8 mouse cellular contexts compared by ENCODE assay signal in the genomic region with DNA sequence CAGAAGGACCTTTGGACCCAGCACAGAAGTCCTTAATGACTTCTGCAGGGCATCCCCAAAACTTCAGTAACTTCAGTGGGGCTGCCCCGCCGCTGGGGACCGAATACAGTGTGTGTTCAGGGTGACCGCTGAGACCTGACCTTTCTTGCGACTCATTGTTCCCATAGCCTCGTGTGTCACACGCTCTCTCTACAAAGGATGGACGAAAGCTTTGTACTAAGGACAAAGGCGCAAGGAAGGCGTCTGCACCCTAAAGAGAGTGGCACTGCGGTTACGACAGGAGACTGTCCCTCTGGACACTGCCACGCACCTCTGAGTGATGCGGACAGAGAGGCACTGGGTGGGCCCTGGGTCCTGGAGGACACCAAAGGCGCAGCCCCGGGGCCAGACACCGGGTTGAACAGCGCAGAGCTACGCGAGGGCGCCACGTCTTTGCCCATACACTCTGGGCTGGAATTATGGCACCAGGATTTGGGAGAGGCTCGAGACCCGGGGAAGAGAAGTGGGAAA. TPM values are rescaled to one million over a fixed set of nuclear protein-coding genes. Genes with fewer than 3 reads are reported as not detected.
DNase-seq lines count a peak whose midpoint lies in the region; ATAC-seq and TF ChIP-seq lines count a peak whose summit lies in the region.

No protein-coding gene starts in this region.

- H3K4me1 ChIP-seq in erythroblast, embryonic 14.5 days (ENCODE audit: control insufficient read depth) = peaks cover 68% of the 10 kb centered on the region
- peaks cover 54% of the 10 kb centered on the region for H3K4me1 ChIP-seq in embryonic facial prominence, embryonic 13.5 days
- peaks cover 45% of the 10 kb centered on the region for H3K4me1 ChIP-seq in hindbrain, embryonic 16.5 days (ENCODE audit: control insufficient read depth, insufficient read depth, low read depth, low read length)
- peaks cover 49% of the 10 kb centered on the region for H3K4me1 ChIP-seq in midbrain, embryonic 11.5 days (ENCODE audit: control insufficient read depth, insufficient read depth, low read length)

- WGBS in embryonic facial prominence, embryonic 13.5 days = 2% methylated on average over 24 of the region's 24 CpGs
- WGBS in hindbrain, embryonic 16.5 days = 1% methylated on average over 24 of the region's 24 CpGs
- WGBS in midbrain, embryonic 11.5 days = under 1% methylated on average over 24 of the region's 24 CpGs

- peak overlapping the region; percentile 85 for H3K4me3 ChIP-seq in erythroblast, embryonic 14.5 days (replicated peaks)
- H3K4me3 ChIP-seq in C2C12 (ENCODE audit: insufficient read depth, poor library complexity, severe bottlenecking) = peak overlapping the region; percentile 31
- H3K4me3 ChIP-seq in embryonic facial prominence, embryonic 13.5 days = peak overlapping the region; percentile 52
- H3K4me3 ChIP-seq in hindbrain, embryonic 16.5 days (ENCODE audit: low read length) = peak overlapping the region; percentile 46
- peak overlapping the region; percentile 62 for H3K4me3 ChIP-seq in midbrain, embryonic 11.5 days (ENCODE audit: low read depth, low read length)

- peaks cover 19% of the 10 kb centered on the region for H3K9me3 ChIP-seq in erythroblast, embryonic 14.5 days (ENCODE audit: control insufficient read depth, low read length)
- H3K9me3 ChIP-seq in embryonic facial prominence, embryonic 13.5 days = no peaks in the 10 kb centered on the region
- no peaks in the 10 kb centered on the region for H3K9me3 ChIP-seq in hindbrain, embryonic 16.5 days (ENCODE audit: control insufficient read depth, low read length)
- H3K9me3 ChIP-seq in midbrain, embryonic 11.5 days (ENCODE audit: control insufficient read depth, low read length) = no peaks in the 10 kb centered on the region

- no peaks in the 10 kb centered on the region for H3K79me2 ChIP-seq in C2C12 (ENCODE audit: control insufficient read depth, insufficient read depth)

- no peak for ATAC-seq in erythroblast, adult 5-6 weeks (replicated peaks; ENCODE audit: low FRiP score, poor library complexity, severe bottlenecking)
- ATAC-seq in embryonic facial prominence, embryonic 13.5 days (ENCODE audit: insufficient number of reproducible peaks, insufficient read depth, low FRiP score, low TSS enrichment, low read depth) = no peak
- ATAC-seq in hindbrain, embryonic 16.5 days = peak; percentile 8
- peak; percentile 33 for ATAC-seq in midbrain, embryonic 11.5 days (ENCODE audit: low FRiP score)

- H3K9ac ChIP-seq in embryonic facial prominence, embryonic 13.5 days = peak overlapping the region; percentile 74
- peak overlapping the region; percentile 73 for H3K9ac ChIP-seq in hindbrain, embryonic 16.5 days (ENCODE audit: low read depth, low read length)
- H3K9ac ChIP-seq in midbrain, embryonic 11.5 days (ENCODE audit: low read length) = peak overlapping the region; percentile 90

- DNase-seq in midbrain, embryonic 11.5 days (ENCODE audit: low spot score, missing footprints) = peak; percentile 97
- DNase-seq in layer of hippocampus, adult 9-10 months (ENCODE audit: low spot score) = no peak
- no peak for DNase-seq in frontal cortex, postnatal 25 days (ENCODE audit: low spot score in 2 of 2)

- peak overlapping the region; percentile 96 for H3K4me2 ChIP-seq in embryonic facial prominence, embryonic 13.5 days
- peak overlapping the region; percentile 86 for H3K4me2 ChIP-seq in hindbrain, embryonic 16.5 days (ENCODE audit: low read length)
- H3K4me2 ChIP-seq in midbrain, embryonic 11.5 days = peak overlapping the region; percentile 98

- peaks cover 21% of the 10 kb centered on the region for H3K36me3 ChIP-seq in erythroblast, embryonic 14.5 days (ENCODE audit: control insufficient read depth)
- peaks cover 6% of the 10 kb centered on the region for H3K36me3 ChIP-seq in C2C12 (ENCODE audit: control insufficient read depth, insufficient read depth)
- peaks cover 8% of the 10 kb centered on the region for H3K36me3 ChIP-seq in embryonic facial prominence, embryonic 13.5 days
- H3K36me3 ChIP-seq in hindbrain, embryonic 16.5 days (ENCODE audit: control insufficient read depth, insufficient read depth, low read length) = 0 out of 2 replicates have a peak, but pooled peaks cover 2% of the 10 kb centered on the region
- H3K36me3 ChIP-seq in midbrain, embryonic 11.5 days (ENCODE audit: control insufficient read depth, insufficient read depth, low read length) = peaks cover 4% of the 10 kb centered on the region; the same call in 1 of the 2 replicates

- peak overlapping the region; percentile 69 for H3ac ChIP-seq in C2C12 (ENCODE audit: control insufficient read depth, insufficient read length, low read depth)

- TF ChIP-seq CTCF in C2C12 (IDR thresholded peaks at IDR 0.05; ENCODE audit: control insufficient read depth, insufficient read depth, insufficient read length) = no peak

- no peaks in the 10 kb centered on the region for H3K79me3 ChIP-seq in C2C12 (ENCODE audit: low read depth)

- H3K27ac ChIP-seq in embryonic facial prominence, embryonic 13.5 days = peak overlapping the region; percentile 90
- peak overlapping the region; percentile 94 for H3K27ac ChIP-seq in hindbrain, embryonic 16.5 days (ENCODE audit: low read depth, low read length)
- H3K27ac ChIP-seq in midbrain, embryonic 11.5 days (ENCODE audit: low read depth, low read length) = peak overlapping the region; percentile 97

- H3K27me3 ChIP-seq in erythroblast, embryonic 14.5 days (ENCODE audit: control insufficient read depth) = peaks cover 55% of the 10 kb centered on the region
- H3K27me3 ChIP-seq in C2C12 (ENCODE audit: control insufficient read depth, insufficient read depth, insufficient read length) = no peaks in the 10 kb centered on the region
- peaks cover 34% of the 10 kb centered on the region for H3K27me3 ChIP-seq in embryonic facial prominence, embryonic 13.5 days
- no peaks in the 10 kb centered on the region for H3K27me3 ChIP-seq in hindbrain, embryonic 16.5 days (replicated peaks; ENCODE audit: control insufficient read depth, insufficient read depth, low read length)
- peaks cover 12% of the 10 kb centered on the region; the same call in 1 of the 2 replicates for H3K27me3 ChIP-seq in midbrain, embryonic 11.5 days (ENCODE audit: control insufficient read depth, insufficient read depth, low read length)

TF ChIP-seq in C2C12, 6 proteins besides CTCF, POLR2A, EP300 and RAD21 (continues in another document):
- TF ChIP-seq CEBPB (IDR thresholded peaks at IDR 0.05; ENCODE audit: low read depth) (no peak), USF1 (IDR thresholded peaks at IDR 0.05; ENCODE audit: low read depth) (no peak), MYOG (IDR thresholded peaks at IDR 0.05; ENCODE audit: control insufficient read depth, extremely low read depth, insufficient read length) (no peak), MAX (IDR thresholded peaks at IDR 0.05) (no peak), MYOD1 (IDR thresholded peaks at IDR 0.05; ENCODE audit: control insufficient read depth, insufficient read length, low read depth) (no peak)

RNA-seq across cellular contexts. Expression of a gene that starts 1.7 kb away (rescaled TPM):
- 0.16 and 0.21 TPM in 2 replicates for polyA plus RNA-seq in erythroblast, embryonic 14.5 days (2012)
- not detected in 2 replicates for total RNA-seq in erythroblast, adult 5-6 weeks (2015; ENCODE audit: low replicate concordance)
- not detected in 2 replicates for total RNA-seq in erythroblast, adult 5-6 weeks (2017; ENCODE audit: low replicate concordance)
- 3.2 TPM for polyA plus RNA-seq in C2C12 (2012; fragmentation: generic; extraction: Trizol)
- polyA plus RNA-seq in embryonic facial prominence, embryonic 13.5 days (2015; fragmentation: Nextera tagmentation; extraction: Ambion mirVana) = 3.2 and 5.3 TPM in 2 replicates
- polyA plus RNA-seq in hindbrain, embryonic 16.5 days (2015; fragmentation: Nextera tagmentation; extraction: Ambion mirVana) = 16.3 and 18.5 TPM in 2 replicates
- polyA plus RNA-seq in midbrain, embryonic 11.5 days (2014; fragmentation: Nextera tagmentation; extraction: Ambion mirVana) = 10.9 and 12.4 TPM in 2 replicates

RNA-seq across cellular contexts. Expression of a gene that starts 9.0 kb away (rescaled TPM):
- 37.3 and 38.8 TPM in 2 replicates for polyA plus RNA-seq in erythroblast, embryonic 14.5 days (2012)
- total RNA-seq in erythroblast, adult 5-6 weeks (2015; ENCODE audit: low replicate concordance) = 12.3 and 14.2 TPM in 2 replicates
- 11.7 and 13.4 TPM in 2 replicates for total RNA-seq in erythroblast, adult 5-6 weeks (2017; ENCODE audit: low replicate concordance)
- 142 TPM for polyA plus RNA-seq in C2C12 (2012; fragmentation: generic; extraction: Trizol)
- polyA plus RNA-seq in embryonic facial prominence, embryonic 13.5 days (2015; fragmentation: Nextera tagmentation; extraction: Ambion mirVana) = 108 and 124 TPM in 2 replicates
- polyA plus RNA-seq in hindbrain, embryonic 16.5 days (2015; fragmentation: Nextera tagmentation; extraction: Ambion mirVana) = 168 and 190 TPM in 2 replicates
- 161 and 166 TPM in 2 replicates for polyA plus RNA-seq in midbrain, embryonic 11.5 days (2014; fragmentation: Nextera tagmentation; extraction: Ambion mirVana)

RNA-seq across cellular contexts. Expression of a gene that starts 25.2 kb away (rescaled TPM):
- polyA plus RNA-seq in erythroblast, embryonic 14.5 days (2012) = 28.7 and 50.4 TPM in 2 replicates
- total RNA-seq in erythroblast, adult 5-6 weeks (2015; ENCODE audit: low replicate concordance) = 15.0 and 25.7 TPM in 2 replicates
- 18.1 and 30.8 TPM in 2 replicates for total RNA-seq in erythroblast, adult 5-6 weeks (2017; ENCODE audit: low replicate concordance)
- polyA plus RNA-seq in C2C12 (2012; fragmentation: generic; extraction: Trizol) = 4.4 TPM
- 5.9 and 7.7 TPM in 2 replicates for polyA plus RNA-seq in embryonic facial prominence, embryonic 13.5 days (2015; fragmentation: Nextera tagmentation; extraction: Ambion mirVana)
- 6.8 and 7.9 TPM in 2 replicates for polyA plus RNA-seq in hindbrain, embryonic 16.5 days (2015; fragmentation: Nextera tagmentation; extraction: Ambion mirVana)
- 7.1 and 8.0 TPM in 2 replicates for polyA plus RNA-seq in midbrain, embryonic 11.5 days (2014; fragmentation: Nextera tagmentation; extraction: Ambion mirVana)

RNA-seq across cellular contexts. Expression of a gene that starts 27.8 kb away (rescaled TPM):
- polyA plus RNA-seq in erythroblast, embryonic 14.5 days (2012) = 0.03 and 0.06 TPM in 2 replicates
- total RNA-seq in erythroblast, adult 5-6 weeks (2015; ENCODE audit: low replicate concordance) = not detected in 2 replicates
- total RNA-seq in erythroblast, adult 5-6 weeks (2017; ENCODE audit: low replicate concordance) = 0.17 TPM in 1 of 2 replicates, not detected in the other
- polyA plus RNA-seq in C2C12 (2012; fragmentation: generic; extraction: Trizol) = 0.13 TPM
- 0.18 and 0.32 TPM in 2 replicates for polyA plus RNA-seq in embryonic facial prominence, embryonic 13.5 days (2015; fragmentation: Nextera tagmentation; extraction: Ambion mirVana)
- polyA plus RNA-seq in hindbrain, embryonic 16.5 days (2015; fragmentation: Nextera tagmentation; extraction: Ambion mirVana) = 2.4 and 3.1 TPM in 2 replicates
- polyA plus RNA-seq in midbrain, embryonic 11.5 days (2014; fragmentation: Nextera tagmentation; extraction: Ambion mirVana) = 0.61 and 0.77 TPM in 2 replicates

RNA-seq across cellular contexts. Expression of a gene that starts 32.4 kb away (rescaled TPM):
- 441 and 685 TPM in 2 replicates for polyA plus RNA-seq in erythroblast, embryonic 14.5 days (2012)
- total RNA-seq in erythroblast, adult 5-6 weeks (2015; ENCODE audit: low replicate concordance) = 1,597 and 1,896 TPM in 2 replicates
- 369 and 492 TPM in 2 replicates for total RNA-seq in erythroblast, adult 5-6 weeks (2017; ENCODE audit: low replicate concordance)
- polyA plus RNA-seq in C2C12 (2012; fragmentation: generic; extraction: Trizol) = 4,918 TPM
- polyA plus RNA-seq in embryonic facial prominence, embryonic 13.5 days (2015; fragmentation: Nextera tagmentation; extraction: Ambion mirVana) = 4,412 and 4,959 TPM in 2 replicates
- 1,821 and 2,018 TPM in 2 replicates for polyA plus RNA-seq in hindbrain, embryonic 16.5 days (2015; fragmentation: Nextera tagmentation; extraction: Ambion mirVana)
- 2,833 and 3,086 TPM in 2 replicates for polyA plus RNA-seq in midbrain, embryonic 11.5 days (2014; fragmentation: Nextera tagmentation; extraction: Ambion mirVana)

Comparison
In these comparisons a context has a peak if more than half of its experiments do, and no peak if none do; other contexts are left out.
1. H3K4me3 ChIP-seq: peak in every context shown above with its lines; median percentile 85 in erythroblast, embryonic 14.5 days; 62 in midbrain, embryonic 11.5 days; 52 in embryonic facial prominence, embryonic 13.5 days; 46 in hindbrain, embryonic 16.5 days; 31 in C2C12.
2. ATAC-seq: peak in hindbrain, embryonic 16.5 days (single experiment) and midbrain, embryonic 11.5 days (single experiment); none in erythroblast, adult 5-6 weeks (single experiment) and embryonic facial prominence, embryonic 13.5 days (single experiment).
3. Peak in every context shown above with its lines, with median percentiles within 50 percentile points of each other: H3K27ac ChIP-seq, H3K4me2 ChIP-seq and H3K9ac ChIP-seq.